ENCODE assay signal across 18 mouse cellular contexts in the genomic region with DNA sequence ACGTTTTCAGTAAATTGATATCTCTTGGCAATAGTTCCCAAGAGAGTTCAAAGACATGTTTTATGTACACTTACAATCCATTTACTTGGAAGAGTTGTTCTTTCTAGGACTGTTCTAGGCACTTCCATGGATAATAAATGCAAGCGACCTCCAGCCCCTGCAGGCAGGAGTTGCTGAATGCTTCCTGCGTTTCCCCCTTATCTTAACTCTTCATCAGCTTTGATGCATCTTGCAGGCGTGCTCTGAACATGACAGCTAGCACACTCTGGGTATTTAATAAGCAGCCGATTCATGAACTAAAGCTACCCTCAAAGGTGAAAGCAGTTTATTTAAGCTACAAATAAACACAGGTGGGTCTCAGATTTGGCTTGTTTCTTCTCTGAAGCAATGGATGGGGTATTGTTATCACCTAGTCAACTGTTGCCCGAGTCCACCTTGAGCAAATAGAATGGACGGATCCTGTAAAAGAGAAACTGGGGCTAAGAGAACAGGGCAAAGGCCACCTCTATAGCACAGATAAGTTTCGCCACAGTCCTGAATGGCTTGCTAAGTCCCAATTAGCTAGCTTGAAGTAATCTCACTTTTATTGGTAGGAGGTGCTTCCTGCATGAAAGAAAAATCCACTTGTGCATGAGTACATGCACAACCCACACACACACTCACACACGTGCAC. TPM values are rescaled to one million over a fixed set of nuclear protein-coding genes. Genes with fewer than 3 reads are reported as not detected.
DNase-seq lines count a peak whose midpoint lies in the region; ATAC-seq and TF ChIP-seq lines count a peak whose summit lies in the region.
"Had no signal": no experiment of that assay in that cellular context is flagged by ENCODE, and none has a peak within 500 bp of the region (broad histone marks: within the 10 kb centered on the region; RNA-seq: fewer than 3 reads in every experiment).

No protein-coding gene starts in this region.

- DNase-seq in liver, embryonic 11.5 days (ENCODE audit: low spot score) = no peak
- peak; percentile 60 for DNase-seq in stomach, postnatal 0 days (ENCODE audit: low spot score)
- DNase-seq in MN1 (ENCODE audit: low spot score) = no peak
- DNase-seq in spleen, postnatal 4 days (ENCODE audit: low spot score in 2 of 2) = no peak
- DNase-seq: adrenal gland, adult 8-10 months; cerebellum, postnatal 10 days; forebrain, postnatal 0 days; kidney, postnatal 4 days; lung, embryonic 14.5 days; lung, postnatal 4 days; retina, postnatal 1 day had no signal

- no peaks in the 10 kb centered on the region for H3K9me3 ChIP-seq in liver, embryonic 16.5 days (replicated peaks; ENCODE audit: control insufficient read depth, low read length)
- no peaks in the 10 kb centered on the region for H3K9me3 ChIP-seq in liver, embryonic 11.5 days (ENCODE audit: control insufficient read depth, low read length)
- no peaks in the 10 kb centered on the region for H3K9me3 ChIP-seq in intestine, postnatal 0 days (ENCODE audit: control insufficient read depth)
- no peaks in the 10 kb centered on the region for H3K9me3 ChIP-seq in stomach, postnatal 0 days (ENCODE audit: control insufficient read depth, low read length)
- H3K9me3 ChIP-seq: embryonic facial prominence, embryonic 13.5 days; hindbrain, embryonic 10.5 days; limb, embryonic 13.5 days had no signal

- WGBS in liver, embryonic 16.5 days (ENCODE audit: insufficient replicate concordance) = 36% methylated on average over 9 of the region's 9 CpGs
- WGBS in liver, embryonic 11.5 days = 54% methylated on average over 9 of the region's 9 CpGs
- 19% methylated on average over 9 of the region's 9 CpGs for WGBS in intestine, postnatal 0 days
- 31% methylated on average over 9 of the region's 9 CpGs for WGBS in stomach, postnatal 0 days

- no peaks in the 10 kb centered on the region for H3K27me3 ChIP-seq in liver, embryonic 16.5 days (ENCODE audit: control insufficient read depth, insufficient read depth, low read depth, low read length)
- H3K27me3 ChIP-seq in liver, embryonic 11.5 days (replicated peaks; ENCODE audit: control insufficient read depth, insufficient read depth, low read length) = peaks cover 5% of the 10 kb centered on the region; the same call in 1 of the 2 replicates
- no peaks in the 10 kb centered on the region for H3K27me3 ChIP-seq in intestine, postnatal 0 days (replicated peaks; ENCODE audit: control insufficient read depth, insufficient read depth, low read length)
- no peaks in the 10 kb centered on the region for H3K27me3 ChIP-seq in stomach, postnatal 0 days (ENCODE audit: control insufficient read depth, insufficient read depth, low read length)

- no peaks in the 10 kb centered on the region for H3K36me3 ChIP-seq in liver, embryonic 16.5 days (ENCODE audit: control insufficient read depth, insufficient read depth)
- H3K36me3 ChIP-seq in liver, embryonic 11.5 days (ENCODE audit: control insufficient read depth, insufficient read depth, low read length) = no peaks in the 10 kb centered on the region
- H3K36me3 ChIP-seq in intestine, postnatal 0 days (ENCODE audit: control insufficient read depth, insufficient read depth) = no peaks in the 10 kb centered on the region
- H3K36me3 ChIP-seq in stomach, postnatal 0 days (ENCODE audit: control insufficient read depth, insufficient read depth, low read length) = no peaks in the 10 kb centered on the region
- H3K36me3 ChIP-seq: embryonic facial prominence, embryonic 13.5 days; hindbrain, embryonic 10.5 days; kidney, embryonic 15.5 days; limb, embryonic 13.5 days had no signal

- H3K4me2 ChIP-seq in liver, embryonic 16.5 days (ENCODE audit: low read depth, low read length) = no peak overlapping the region
- no peak overlapping the region for H3K4me2 ChIP-seq in liver, embryonic 11.5 days
- peak overlapping the region; percentile 33 for H3K4me2 ChIP-seq in intestine, postnatal 0 days (replicated peaks; ENCODE audit: low read depth)
- H3K4me2 ChIP-seq in stomach, postnatal 0 days (replicated peaks; ENCODE audit: low read depth) = no peak overlapping the region
- H3K4me2 ChIP-seq: embryonic facial prominence, embryonic 13.5 days; kidney, embryonic 15.5 days; limb, embryonic 13.5 days; lung, embryonic 14.5 days had no signal

- no peak overlapping the region for H3K27ac ChIP-seq in liver, embryonic 16.5 days (ENCODE audit: low read length)
- H3K27ac ChIP-seq in liver, embryonic 11.5 days (ENCODE audit: low read depth, low read length) = no peak overlapping the region
- H3K27ac ChIP-seq in intestine, postnatal 0 days (ENCODE audit: low read depth, low read length) = peak overlapping the region; percentile 76
- H3K27ac ChIP-seq in stomach, postnatal 0 days (replicated peaks) = no peak overlapping the region
- H3K27ac ChIP-seq: embryonic facial prominence, embryonic 13.5 days; hindbrain, embryonic 10.5 days; kidney, embryonic 15.5 days; limb, embryonic 13.5 days had no signal

- peak; percentile 67 for ATAC-seq in liver, embryonic 16.5 days (ENCODE audit: low read depth)
- ATAC-seq in liver, embryonic 11.5 days (replicated peaks; ENCODE audit: low FRiP score) = no peak
- peak; percentile 49 for ATAC-seq in CD4-positive, CD25-positive, alpha-beta regulatory T cell, adult 4 months
- peak; percentile 79 for ATAC-seq in intestine, postnatal 0 days
- ATAC-seq in stomach, postnatal 0 days (ENCODE audit: low FRiP score, low TSS enrichment) = peak; percentile 92
- ATAC-seq: forebrain, postnatal 0 days had no signal

- no peak for TF ChIP-seq CTCF in intestine, postnatal 0 days (IDR thresholded peaks at IDR 0.05; ENCODE audit: low read depth)
- TF ChIP-seq CTCF in stomach, postnatal 0 days (IDR thresholded peaks at IDR 0.05; ENCODE audit: low read depth) = no peak

- no peak for TF ChIP-seq EP300 in stomach, postnatal 0 days (optimal IDR thresholded peaks at IDR 0.05)

- no peak overlapping the region for H3K9ac ChIP-seq in liver, embryonic 16.5 days (ENCODE audit: low read depth, low read length)
- H3K9ac ChIP-seq in liver, embryonic 11.5 days (ENCODE audit: low read depth, low read length) = no peak overlapping the region
- H3K9ac ChIP-seq in intestine, postnatal 0 days (ENCODE audit: low read depth, low read length) = no peak overlapping the region
- H3K9ac ChIP-seq in stomach, postnatal 0 days (ENCODE audit: low read length) = no peak overlapping the region
- H3K9ac ChIP-seq: embryonic facial prominence, embryonic 13.5 days; forebrain, postnatal 0 days; kidney, embryonic 15.5 days; limb, embryonic 13.5 days; lung, embryonic 14.5 days had no signal

- H3K4me1 ChIP-seq in liver, embryonic 16.5 days (ENCODE audit: control insufficient read depth, low read depth, low read length) = peaks cover 6% of the 10 kb centered on the region
- no peaks in the 10 kb centered on the region for H3K4me1 ChIP-seq in liver, embryonic 11.5 days (replicated peaks; ENCODE audit: control insufficient read depth, insufficient read depth, low read length)
- H3K4me1 ChIP-seq in intestine, postnatal 0 days (replicated peaks; ENCODE audit: control insufficient read depth, insufficient read depth, low read length) = peaks cover 8% of the 10 kb centered on the region; the same call in 1 of the 2 replicates
- no peaks in the 10 kb centered on the region for H3K4me1 ChIP-seq in stomach, postnatal 0 days (replicated peaks; ENCODE audit: control insufficient read depth, insufficient read depth)

- H3K4me3 ChIP-seq in liver, embryonic 16.5 days (ENCODE audit: low read depth, low read length) = no peak overlapping the region
- no peak overlapping the region for H3K4me3 ChIP-seq in liver, embryonic 11.5 days (ENCODE audit: low read depth, low read length)
- no peak overlapping the region for H3K4me3 ChIP-seq in intestine, postnatal 0 days (ENCODE audit: low read depth, low read length)
- no peak overlapping the region for H3K4me3 ChIP-seq in stomach, postnatal 0 days (ENCODE audit: low read depth, low read length)
- H3K4me3 ChIP-seq: embryonic facial prominence, embryonic 13.5 days; hindbrain, embryonic 10.5 days; kidney, embryonic 15.5 days; limb, embryonic 13.5 days had no signal

RNA-seq across cellular contexts. Expression of a gene that starts 7.5 kb away (rescaled TPM):
- polyA plus RNA-seq in liver, embryonic 16.5 days (2015; fragmentation: Nextera tagmentation; extraction: Ambion mirVana) = 17.4 and 18.9 TPM in 2 replicates
- 10.5 and 12.3 TPM in 2 replicates for polyA plus RNA-seq in liver, embryonic 11.5 days (2014; fragmentation: Nextera tagmentation; extraction: Ambion mirVana)
- polyA plus RNA-seq in CD4-positive, CD25-positive, alpha-beta regulatory T cell, adult 4 months (2017; shearing (Covaris generic)) = 10 to 100 TPM; 12.3 to 22.7 TPM
- polyA plus RNA-seq in intestine, postnatal 0 days (2015; fragmentation: Nextera tagmentation; extraction: Ambion mirVana) = 79.5 and 92.3 TPM in 2 replicates
- polyA plus RNA-seq in stomach, postnatal 0 days (2015; fragmentation: Nextera tagmentation; extraction: Ambion mirVana) = 18.7 and 18.9 TPM in 2 replicates
